Mouse (Mus musculus) testis, adult 2 months (tissue): ENCODE results near the gene Hsp90b1. TPM values are rescaled to one million over a fixed set of nuclear protein-coding genes. Genes with fewer than 3 reads are reported as not detected.

Experiments used
- H3K27ac ChIP-seq: fragments of 200-500 bp; 2 replicates; pipeline ENCODE4 v1.5.1; 2012; ENCODE audit warnings: low read depth, low read length; ENCODE audit not compliant: control insufficient read depth, insufficient read depth
- H3K27me3 ChIP-seq: fragments of 200-500 bp; 2 replicates; pipeline ENCODE4 v1.6.1; 2012; ENCODE audit warnings: mild to moderate bottlenecking, low read length, moderate library complexity; ENCODE audit not compliant: control insufficient read depth, insufficient read depth
- H3K36me3 ChIP-seq: fragments of 200-500 bp; 2 replicates; pipeline ENCODE4 v1.6.1; 2012; ENCODE audit warnings: mild to moderate bottlenecking, low read length; ENCODE audit not compliant: control insufficient read depth, insufficient read depth
- H3K4me1 ChIP-seq: fragments of 200-500 bp; 2 replicates; pipeline ENCODE4 v1.6.1; 2012; ENCODE audit warnings: low read length; ENCODE audit not compliant: control insufficient read depth, insufficient read depth
- H3K4me3 ChIP-seq: fragments of 200-500 bp; 2 replicates; pipeline ENCODE4 v1.5.1; 2012; ENCODE audit warnings: low read depth, mild to moderate bottlenecking, low read length, moderate library complexity, mixed read lengths; ENCODE audit not compliant: control insufficient read depth
- CTCF ChIP-seq: fragments of 200-500 bp; IDR thresholded peaks from 2 replicates; pipeline ENCODE4 v1.5.1; 2012; ENCODE audit warnings: low read depth, mild to moderate bottlenecking, inconsistent platforms, low read length, moderate library complexity; ENCODE audit not compliant: control insufficient read depth, insufficient read depth, insufficient replicate concordance
- POLR2A ChIP-seq: fragments of 200-500 bp; IDR thresholded peaks from 2 replicates; pipeline ENCODE4 v1.6.1; 2012; ENCODE audit warnings: low read depth, mild to moderate bottlenecking, inconsistent platforms, low read length, moderate library complexity; ENCODE audit not compliant: control insufficient read depth
- polyA plus RNA-seq: library from polyadenylated mRNA; depleted of rRNA; stranded (reverse); fragments of >200 nt; gene quantifications from 2 replicates; pipeline ENCODE4 v1.2.3, GENCODE M21; 2012; rRNA removed

Hsp90b1 gene
- 107 and 172 TPM in 2 replicates for polyA plus RNA-seq

DNA sequence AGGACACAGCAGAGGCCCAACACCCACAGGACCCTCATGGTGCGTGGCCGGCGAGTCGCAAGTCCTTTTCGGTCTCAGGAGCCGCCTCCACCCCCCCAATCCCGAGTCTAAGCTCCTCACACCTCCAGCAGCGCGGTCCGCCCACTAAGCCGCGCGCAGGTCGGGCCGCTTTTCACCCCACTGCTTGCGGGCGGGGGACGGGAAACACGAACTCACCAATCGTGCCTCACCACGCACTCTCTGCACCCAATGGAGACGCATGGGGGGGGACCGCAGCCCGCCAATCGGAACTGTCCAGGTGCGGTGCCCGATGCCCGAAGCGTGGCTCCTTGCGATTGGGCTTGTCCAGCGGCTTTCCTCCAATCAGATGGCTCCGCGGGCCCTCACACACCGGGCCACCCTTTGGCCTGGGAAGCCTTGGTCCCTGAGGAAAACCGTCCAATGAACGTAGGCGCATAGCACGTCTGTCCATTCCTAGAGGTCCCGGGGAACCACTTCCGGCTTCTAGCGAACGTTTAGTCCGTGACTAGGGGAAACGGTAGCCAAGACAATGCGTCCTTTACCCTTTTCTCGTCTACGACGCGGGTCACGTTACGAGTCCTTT is at the start of gene Hsp90b1, which contains the start of gene Ttc41:
Gene Hsp90b1 (minus strand): TSS at position 192 of the 604 bp plus-strand sequence.
Gene Ttc41 (plus strand): TSS at position 494 of the 604 bp plus-strand sequence.
- H3K27ac ChIP-seq: peak within 1 kb of the TSS; percentile 97
- H3K27me3 ChIP-seq: no peaks in the 10 kb centered on the region
- peaks cover 8% of the 10 kb centered on the region for H3K36me3 ChIP-seq
- peak within 1 kb of the TSS; percentile 97 for H3K4me3 ChIP-seq
- TF ChIP-seq CTCF (no peak), POLR2A (peak; percentile 97)
- no peaks in the 10 kb centered on the region for H3K4me1 ChIP-seq

DNA sequence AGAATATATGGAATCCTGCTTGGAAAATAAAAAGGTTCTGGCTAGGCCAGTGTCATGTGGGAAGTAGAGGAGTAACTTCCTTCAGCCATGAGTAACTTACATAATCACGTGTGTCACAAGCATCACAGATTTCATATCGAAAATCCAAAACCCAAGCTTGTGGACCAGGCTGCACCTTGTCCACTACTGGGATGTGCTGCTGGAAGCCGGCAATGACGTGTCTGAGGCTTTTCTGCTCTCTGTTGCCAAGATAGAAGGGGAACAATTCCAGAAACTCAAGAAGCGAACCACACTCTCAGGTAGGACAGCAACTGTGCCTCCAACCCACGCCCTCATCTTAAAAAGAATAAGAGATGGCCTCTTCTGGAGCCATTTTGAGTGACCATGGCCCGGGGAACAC is 39.0 kb upstream of the Hsp90b1 start:
- H3K27me3 ChIP-seq: no peaks in the 10 kb centered on the region
- no peaks in the 10 kb centered on the region for H3K36me3 ChIP-seq
- no peaks in the 10 kb centered on the region for H3K4me1 ChIP-seq
- no peak overlapping the region for H3K4me3 ChIP-seq
- TF ChIP-seq POLR2A: no peak
- no peak for TF ChIP-seq CTCF
- no peak overlapping the region for H3K27ac ChIP-seq

GRCm38 (mm10) chr10:86742918-86743317 is 37.6 kb upstream of the Hsp90b1 start:
- Histone ChIP-seq H3K36me3 (no peaks in the 10 kb centered on the region), H3K4me1 (no peaks in the 10 kb centered on the region), H3K4me3 (no peak overlapping the region), H3K27ac (no peak overlapping the region), H3K27me3 (no peaks in the 10 kb centered on the region)
- TF ChIP-seq CTCF: no peak
- no peak for TF ChIP-seq POLR2A

GRCm38 (mm10) chr10:86735036-86735435 is 29.7 kb upstream of the Hsp90b1 start:
- Histone ChIP-seq H3K27ac (no peak overlapping the region), H3K36me3 (no peaks in the 10 kb centered on the region; the same call in 1 of the 2 replicates), H3K4me1 (no peaks in the 10 kb centered on the region), H3K27me3 (no peaks in the 10 kb centered on the region), H3K4me3 (no peak overlapping the region)
- no peak for TF ChIP-seq POLR2A
- no peak for TF ChIP-seq CTCF

DNA sequence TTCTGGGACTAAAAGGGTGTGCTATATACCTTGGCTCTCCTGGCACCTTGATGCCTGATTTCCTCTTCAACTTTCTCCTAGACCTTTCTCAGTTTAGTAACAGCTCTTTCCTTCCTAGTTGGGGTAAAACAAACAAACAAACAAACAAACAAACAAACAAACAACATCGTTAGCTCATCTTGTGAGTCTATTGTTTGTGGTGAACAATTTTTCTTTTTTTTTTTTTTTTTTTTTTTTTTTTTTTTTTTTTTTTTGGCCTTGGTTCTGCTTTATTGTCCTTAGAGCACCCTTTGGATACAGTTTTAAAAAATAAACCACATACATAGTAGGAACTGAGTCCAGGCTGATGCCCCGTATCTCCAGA is 26.2 kb upstream of the Hsp90b1 start:
- Histone ChIP-seq H3K36me3 (no peaks in the 10 kb centered on the region; the same call in 1 of the 2 replicates), H3K27ac (no peak overlapping the region), H3K4me1 (no peaks in the 10 kb centered on the region), H3K4me3 (no peak overlapping the region), H3K27me3 (no peaks in the 10 kb centered on the region)
- TF ChIP-seq CTCF (no peak), POLR2A (no peak)

DNA sequence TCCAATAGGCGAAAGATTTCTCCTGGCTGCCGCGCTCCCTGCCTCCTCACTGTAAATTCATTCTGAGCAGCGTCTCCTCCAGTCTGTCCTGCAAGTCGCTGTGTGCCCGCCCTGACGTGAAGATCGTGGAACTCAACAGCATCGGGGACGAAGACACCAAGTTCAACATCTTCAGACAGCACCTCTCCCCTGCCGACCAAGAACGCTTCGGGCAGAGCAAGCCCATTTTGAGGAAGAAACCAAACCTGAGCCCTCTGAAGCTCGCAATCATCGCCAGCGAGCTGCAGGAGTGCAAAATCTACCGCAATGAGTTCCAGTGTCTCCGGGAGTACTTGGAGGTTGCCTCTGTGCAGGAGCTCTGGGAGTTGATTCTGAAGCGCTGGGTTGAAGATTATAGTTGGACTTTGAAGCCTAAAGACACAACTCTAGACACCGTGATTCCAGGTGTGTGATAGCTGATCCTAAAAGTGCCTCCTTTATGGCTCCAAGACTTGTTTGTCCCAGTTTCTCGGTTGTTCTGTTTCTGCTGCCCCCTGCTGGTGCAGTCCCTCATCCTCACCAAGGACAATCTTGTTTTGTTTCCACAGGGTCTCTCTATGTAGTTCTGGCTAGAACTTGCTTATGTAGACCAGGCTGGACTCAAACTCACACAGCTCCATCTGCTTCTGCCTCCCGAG is 25.7 kb upstream of the Hsp90b1 start:
- Histone ChIP-seq H3K4me1 (no peaks in the 10 kb centered on the region), H3K27ac (no peak overlapping the region), H3K36me3 (no peaks in the 10 kb centered on the region; the same call in 1 of the 2 replicates), H3K27me3 (no peaks in the 10 kb centered on the region), H3K4me3 (peak overlapping the region; percentile 67)
- TF ChIP-seq CTCF (peak; percentile 19; the same call in 1 of the 2 replicates), POLR2A (no peak)

DNA sequence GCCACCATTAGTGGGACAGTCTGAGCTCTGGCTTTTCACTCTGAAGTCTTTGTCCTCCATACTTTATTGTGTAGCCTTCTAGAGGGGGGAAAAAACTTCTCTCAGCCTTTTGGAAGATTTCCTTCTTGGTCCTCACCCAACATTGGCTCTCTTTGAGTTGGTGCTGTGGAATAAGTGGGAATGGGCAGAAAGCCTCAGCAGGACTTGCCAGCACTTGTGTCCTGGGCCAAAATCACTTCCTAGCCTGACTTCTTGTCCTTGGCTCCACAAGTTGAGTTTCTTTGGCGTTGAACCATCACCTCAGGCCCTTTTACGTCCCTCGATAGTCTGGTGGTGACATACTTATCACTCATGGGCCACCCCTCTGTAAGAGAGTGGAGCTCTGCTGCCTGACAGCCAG is 22.9 kb upstream of the Hsp90b1 start:
- H3K4me3 ChIP-seq: no peak overlapping the region

More for the DNA sequence above, 22.9 kb upstream of the Hsp90b1 start:
- Histone ChIP-seq H3K36me3 (no peaks in the 10 kb centered on the region; the same call in 1 of the 2 replicates), H3K4me1 (no peaks in the 10 kb centered on the region), H3K27me3 (no peaks in the 10 kb centered on the region), H3K27ac (no peak overlapping the region)
- TF ChIP-seq POLR2A: no peak
- TF ChIP-seq CTCF: no peak
